Mouse (Mus musculus): ENCODE data around the gene Mtnr1b.
"Not testable (repeated sequence)": the region's sequence is repeated elsewhere in the genome, so short reads cannot be mapped to it uniquely, and the experiment has no call there.

Mtnr1b gene

GRCm38 (mm10) chr9:15874506-15875160 is at the start of gene Mtnr1b:
TSS of gene Mtnr1b (minus strand) at chr9:15874556.
- DNase-seq (ENCODE audit: low spot score in 2 of 2) = no peak

DNA sequence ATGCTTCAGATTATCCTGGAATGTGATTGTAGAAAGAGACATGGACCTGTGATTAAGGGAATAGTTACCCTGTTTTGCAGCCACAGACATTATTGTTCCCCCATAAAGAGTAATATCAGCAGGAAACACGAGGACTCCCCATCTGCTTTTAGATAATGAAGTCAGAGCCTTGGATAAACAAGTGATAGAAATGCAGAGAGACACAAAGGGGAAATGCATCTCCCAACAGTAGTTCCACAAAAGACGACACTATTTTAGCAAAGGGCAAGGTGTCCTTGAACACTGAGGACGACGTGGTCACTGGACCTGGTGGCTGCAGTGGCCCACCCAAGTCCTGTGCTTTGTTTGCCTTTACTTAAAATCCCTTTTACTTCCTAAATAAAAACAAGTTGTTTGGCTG is 45.9 kb upstream of the Mtnr1b start:
- no peak for DNase-seq (ENCODE audit: low spot score in 2 of 2)

DNA sequence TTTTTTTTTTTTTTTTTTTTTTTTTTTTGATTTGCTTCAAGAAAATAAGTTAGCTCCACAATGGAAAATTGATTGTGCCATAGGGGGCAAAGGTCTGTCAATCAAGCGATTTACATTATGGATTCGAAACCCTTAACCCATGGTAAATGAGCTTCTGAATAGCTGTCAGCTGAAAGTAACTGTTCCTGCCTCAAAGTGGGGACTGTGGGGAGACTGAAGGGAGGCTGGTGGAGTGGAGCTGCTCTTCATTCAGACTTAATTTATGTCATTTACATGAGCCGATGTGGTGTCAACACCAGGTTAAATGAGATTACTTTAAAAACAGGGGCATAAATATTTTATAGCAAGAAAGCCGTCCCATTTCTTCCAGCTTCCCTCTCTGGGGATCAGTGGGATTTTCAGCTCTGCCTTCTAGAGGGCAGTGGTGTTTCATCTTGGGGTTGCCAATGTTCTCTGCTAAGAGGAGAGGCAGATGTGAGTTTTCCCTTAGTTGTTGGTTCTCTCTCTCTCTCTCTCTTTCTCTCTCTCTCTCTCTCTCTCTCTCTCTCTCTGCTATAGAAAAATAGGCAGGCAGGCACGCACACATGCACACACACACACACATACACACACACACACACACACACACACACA is 45.1 kb upstream of the Mtnr1b start:
- DNase-seq (ENCODE audit: low spot score in 2 of 2) = no peak

DNA sequence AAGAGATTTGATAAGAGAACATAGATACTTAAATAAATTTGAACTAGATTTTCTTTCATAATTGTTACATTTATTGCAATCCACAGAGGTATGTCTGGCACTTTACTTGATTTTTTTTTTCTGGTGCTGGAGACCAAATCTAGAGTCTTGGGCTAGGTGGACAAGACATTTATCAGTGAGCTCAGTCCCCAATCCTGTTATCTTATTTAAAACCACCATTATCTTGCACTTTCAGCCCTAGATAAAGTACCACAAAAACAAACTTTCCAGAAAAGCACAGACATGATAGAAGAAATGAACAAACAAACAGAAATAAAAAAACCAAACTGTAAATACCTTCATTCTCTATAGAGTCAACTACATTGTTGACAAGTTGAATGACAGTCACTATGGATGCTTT is 42.2 kb upstream of the Mtnr1b start:
- no peak for DNase-seq (ENCODE audit: low spot score in 2 of 2)

- DNase-seq (ENCODE audit: low spot score in 2 of 2) = no peak
Measured at GRCm38 (mm10) chr9:15912735-15913134, 38.4 kb upstream of the Mtnr1b start.

DNA sequence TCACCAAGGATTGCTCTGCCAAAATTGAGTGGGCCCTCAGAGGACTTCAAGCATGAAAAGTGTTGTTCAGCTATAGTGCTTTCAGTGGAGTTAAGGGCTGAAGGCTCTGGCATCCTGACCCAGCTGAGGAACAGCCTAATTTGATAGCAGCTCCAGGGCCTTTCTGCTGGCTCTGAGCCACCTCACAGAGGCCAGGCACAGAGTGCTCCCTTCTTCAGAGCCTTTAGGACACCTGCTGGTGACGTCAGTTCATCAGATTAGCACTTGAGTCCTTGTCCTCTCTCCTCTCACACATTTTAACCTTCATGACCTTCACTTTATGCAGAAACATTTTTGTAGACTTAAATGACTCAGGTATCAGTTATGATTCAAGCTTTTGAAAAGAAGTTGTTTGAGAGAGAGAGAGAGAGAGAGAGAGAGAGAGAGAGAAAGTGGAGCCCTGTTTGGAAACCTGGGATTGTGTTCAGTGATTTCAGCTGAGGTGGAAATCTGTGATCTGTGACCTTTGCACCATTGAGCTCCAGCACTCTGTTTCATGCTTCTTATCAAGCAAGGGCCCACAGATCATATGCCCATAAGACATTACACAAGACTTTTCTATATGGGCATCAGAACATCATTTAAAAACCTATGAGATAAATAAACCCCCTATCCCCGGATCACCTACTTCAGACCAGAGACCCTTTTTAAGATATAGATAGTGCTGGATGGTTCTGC is 35.2 kb upstream of the Mtnr1b start:
- no peak for DNase-seq (ENCODE audit: low spot score in 2 of 2)

- DNase-seq (ENCODE audit: low spot score in 2 of 2) = no peak
Measured at GRCm38 (mm10) chr9:15903948-15904750, 29.8 kb upstream of the Mtnr1b start.

- no peak for DNase-seq (ENCODE audit: low spot score in 2 of 2)
Measured at GRCm38 (mm10) chr9:15898112-15898511, 23.8 kb upstream of the Mtnr1b start.

GRCm38 (mm10) chr9:15886756-15887155 is 12.4 kb upstream of the Mtnr1b start:
- DNase-seq (ENCODE audit: low spot score in 2 of 2) = no peak

DNA sequence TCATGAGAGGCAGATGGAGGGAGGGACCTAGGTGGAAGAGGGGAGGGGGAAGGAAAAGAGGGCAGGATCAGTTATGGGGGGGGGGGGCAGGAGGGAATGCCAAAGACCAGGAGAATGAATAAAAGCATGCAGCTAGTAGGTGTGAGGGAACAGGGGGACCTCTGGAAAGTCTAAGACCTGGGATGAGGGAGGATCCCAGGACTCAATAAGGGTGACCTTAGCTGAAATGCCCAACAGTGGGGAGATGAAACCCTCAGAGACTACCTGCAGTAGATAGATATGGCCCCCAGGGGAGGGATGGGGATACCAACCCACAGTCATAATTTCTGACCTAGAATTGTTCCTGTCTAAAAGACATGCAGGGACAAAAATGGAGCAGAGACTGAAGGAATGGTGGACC is 6.4 kb upstream of the Mtnr1b start:
- DNase-seq (ENCODE audit: low spot score in 2 of 2) = no peak

GRCm38 (mm10) chr9:15880160-15880603 is 5.8 kb upstream of the Mtnr1b start:
- peak in 1 of 2 experiments; percentile 40 for DNase-seq (ENCODE audit: low spot score in 2 of 2)

GRCm38 (mm10) chr9:15870013-15870412 is 4.3 kb downstream of the Mtnr1b start:
- DNase-seq (ENCODE audit: low spot score in 2 of 2) = no peak

DNA sequence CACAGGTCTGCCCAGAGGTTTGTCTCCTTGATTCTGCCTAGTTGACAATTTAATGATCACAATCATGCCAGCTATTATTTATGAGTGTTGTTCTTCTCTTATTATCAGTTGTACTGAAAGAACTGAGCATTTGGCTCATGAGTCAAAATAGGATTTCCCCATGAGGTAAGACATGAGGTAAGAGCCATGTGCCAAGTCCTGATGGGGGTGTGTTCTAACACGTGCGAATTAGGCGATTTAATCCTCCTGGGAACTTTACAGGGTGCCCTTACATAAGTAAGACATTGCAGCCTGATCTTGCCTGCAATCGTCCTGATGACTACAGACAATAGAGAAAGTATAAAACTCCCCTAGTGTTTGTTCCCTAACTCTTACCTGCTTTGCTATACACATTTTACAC is 4.9 kb downstream of the Mtnr1b start:
- DNase-seq (ENCODE audit: low spot score in 2 of 2) = no peak

DNA sequence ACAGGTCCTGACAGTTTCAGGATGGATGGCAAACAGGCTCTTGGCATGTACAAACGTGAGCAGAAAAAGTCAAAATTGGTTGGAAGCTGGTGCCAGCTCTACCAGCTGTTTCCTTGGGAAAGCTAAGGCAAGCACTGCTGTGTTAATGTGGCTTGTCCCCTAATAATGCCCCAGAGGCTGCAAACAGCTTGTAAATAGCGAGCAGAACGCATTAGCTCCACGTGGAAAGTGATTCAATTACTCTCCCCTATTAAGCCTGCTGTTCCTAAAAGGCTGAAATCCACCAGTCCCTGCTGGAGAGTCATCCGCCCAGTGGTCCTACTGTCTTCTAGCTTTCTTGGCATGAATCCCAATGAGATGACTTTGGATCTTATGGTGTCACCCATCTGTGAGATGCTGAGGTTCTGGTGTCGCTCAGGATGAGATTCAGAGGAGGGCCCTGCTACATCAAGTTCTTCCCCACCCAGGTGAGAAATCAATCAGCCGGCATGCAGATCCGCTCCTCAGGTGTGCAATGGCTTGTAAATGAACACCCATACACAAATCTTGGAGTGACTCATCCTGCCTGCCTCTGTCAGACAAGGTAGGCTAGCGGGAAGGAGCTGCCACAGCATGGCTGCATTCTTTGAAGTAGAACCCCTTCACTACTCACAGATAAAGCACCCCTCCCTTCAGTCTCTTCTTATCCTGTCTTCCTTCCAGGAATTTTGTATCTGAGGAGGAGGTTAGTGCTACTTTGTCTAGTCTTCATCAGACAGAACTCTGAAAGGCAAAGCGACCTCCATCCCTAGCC is 7.9 kb downstream of the Mtnr1b start:
- DNase-seq (ENCODE audit: low spot score in 2 of 2) = no peak

DNA sequence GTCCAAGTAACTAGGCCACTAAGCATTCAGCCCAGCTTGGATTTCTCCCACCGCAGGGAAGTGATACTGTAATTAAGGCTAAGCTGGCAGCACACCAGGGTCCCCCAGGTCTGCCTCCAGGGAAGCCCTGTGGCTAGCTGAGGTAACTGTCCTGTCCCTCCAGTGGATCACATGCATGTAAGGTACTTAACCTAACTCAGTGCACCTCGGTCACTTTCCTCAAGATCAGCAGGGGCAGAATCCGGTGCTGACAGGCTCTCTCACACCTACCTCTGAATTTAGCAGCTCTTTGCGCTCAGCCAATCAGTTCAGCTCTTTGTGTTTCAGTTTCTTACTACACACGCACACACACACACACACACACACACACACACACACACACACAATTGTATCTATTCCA is 13.0 kb downstream of the Mtnr1b start:
- DNase-seq (ENCODE audit: low spot score in 2 of 2) = no peak

DNA sequence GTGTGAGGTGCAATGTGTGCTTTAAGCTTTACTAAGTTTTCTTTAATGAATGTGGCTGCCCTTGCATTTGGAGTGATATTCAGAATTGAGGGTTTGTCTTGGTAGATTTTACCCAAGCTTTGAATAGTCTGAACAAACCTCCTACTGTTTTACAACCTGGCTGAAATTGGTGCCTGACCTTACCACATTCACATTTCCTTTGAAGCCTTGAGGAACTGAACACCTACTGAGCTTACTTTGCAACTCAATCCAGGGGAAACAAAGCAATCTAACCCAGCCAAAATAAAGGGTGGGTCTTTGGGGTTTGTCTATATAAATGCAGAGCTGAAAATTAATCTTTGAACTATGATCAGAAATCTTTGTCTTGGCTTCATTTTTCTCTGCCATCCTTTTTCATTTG is 23.6 kb downstream of the Mtnr1b start:
- no peak for DNase-seq (ENCODE audit: low spot score in 2 of 2)

- no peak for DNase-seq (ENCODE audit: low spot score in 2 of 2)
Measured at GRCm38 (mm10) chr9:15845390-15845789, 29.0 kb downstream of the Mtnr1b start.

DNA sequence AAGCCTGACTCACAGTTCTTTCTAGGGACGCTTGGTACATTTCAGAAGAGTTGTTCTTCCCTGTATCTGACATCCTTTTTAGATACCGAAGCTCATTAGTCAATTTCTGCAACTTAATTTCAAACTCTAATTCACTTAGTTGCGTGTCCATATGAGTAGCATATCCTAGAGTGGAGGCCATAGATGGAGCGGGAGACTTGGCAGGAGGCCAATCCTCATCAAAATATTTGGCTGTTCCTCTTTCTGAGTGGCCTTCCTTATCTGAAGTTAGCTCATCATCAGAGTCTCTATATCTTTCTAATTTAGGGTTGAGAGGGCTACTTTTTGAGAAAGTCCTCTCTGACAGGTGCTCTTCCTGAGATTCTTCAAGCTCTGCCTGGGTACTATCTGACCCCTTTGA is 29.4 kb downstream of the Mtnr1b start:
- not testable (repeated sequence) for DNase-seq (ENCODE audit: low spot score in 2 of 2)

DNA sequence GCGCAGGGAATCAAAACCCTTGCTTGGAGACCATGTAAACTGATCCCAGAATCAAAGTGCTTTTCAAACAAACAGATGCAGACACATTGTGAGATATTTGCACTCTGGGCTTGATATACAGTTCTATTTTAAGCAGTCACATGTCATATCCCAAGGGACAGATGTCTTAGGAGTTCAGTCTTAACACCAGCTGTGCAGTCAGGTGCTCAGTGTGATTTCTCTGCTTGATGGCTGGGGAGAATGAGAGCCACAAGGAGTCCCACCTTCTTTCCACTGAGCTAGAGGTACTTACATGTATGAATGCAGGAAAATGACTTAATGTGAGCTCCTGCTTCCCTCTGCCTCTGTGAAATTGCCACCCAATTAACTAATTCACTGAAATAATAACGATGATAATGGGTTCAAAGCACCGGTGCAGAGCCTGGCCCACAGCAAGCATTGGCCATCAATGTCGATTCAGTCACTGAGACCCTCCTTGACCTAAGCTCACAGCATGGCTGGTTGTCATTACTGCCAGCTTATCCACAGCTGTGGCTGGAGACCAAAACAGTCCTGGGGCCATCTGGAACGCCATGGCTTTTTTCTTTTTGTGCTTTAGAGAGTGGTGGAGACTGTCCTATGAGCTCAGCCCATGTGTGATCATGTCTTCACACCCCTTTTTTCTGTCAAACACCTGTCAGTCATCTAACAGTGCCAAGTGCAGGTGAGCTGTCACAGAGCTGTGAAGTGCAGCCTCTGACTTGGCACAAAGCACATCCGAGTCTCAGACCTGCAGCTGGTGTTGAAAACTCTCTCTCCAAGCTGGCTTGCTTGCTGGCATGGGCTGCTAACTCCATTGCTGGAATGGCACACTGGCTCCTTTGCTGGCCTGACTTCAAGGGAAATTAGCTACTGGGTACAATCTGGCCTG is 61.1 kb downstream of the Mtnr1b start:
- no peak for DNase-seq (ENCODE audit: low spot score in 2 of 2)

GRCm38 (mm10) chr9:15804296-15804695 is 70.1 kb downstream of the Mtnr1b start:
- DNase-seq (ENCODE audit: low spot score in 2 of 2) = no peak
